Mouse (Mus musculus) T-helper 1 cell (primary cell): ENCODE results near the gene Grik1.

Experiments
- in situ Hi-C: fragments of 300-600 bp; cut with MboI, MseI; formaldehyde crosslinking; loops from one replicate; pipeline ENCODE4 v1.15.1; 2025; ENCODE audit warnings: high pct_unique_total_duplicates

Gene Grik1

GRCm38 (mm10) chr16:87875927-87876326 is 414.1 kb downstream of the Grik1 start:
- in situ Hi-C loops, result no loop called here

GRCm38 (mm10) chr16:87864526-87864925 is 425.5 kb downstream of the Grik1 start:
- in situ Hi-C loops, result no loop called here

GRCm38 (mm10) chr16:87861722-87862121 is 428.3 kb downstream of the Grik1 start:
- in situ Hi-C loops, result no loop called here

- in situ Hi-C loops, result no loop called here
These were observed 436.5 kb downstream of the Grik1 start for GRCm38 (mm10) chr16:87853451-87854085.

GRCm38 (mm10) chr16:87851550-87851949 is 438.5 kb downstream of the Grik1 start:
- in situ Hi-C loops, result no loop called here

- in situ Hi-C loops, result loop anchor here (10.0 kb wide), 1 partner anchor 1916 kb away; no protein-coding TSS in a partner anchor
These were observed 441.3 kb downstream of the Grik1 start for GRCm38 (mm10) chr16:87848799-87849198.
